Mouse (Mus musculus) cerebellum, adult 2 months (tissue): ENCODE measurements at regions not wholly inside any gene's neighbourhood (a gene's known extent, or its start where the extent isn't known, plus 50 kb on each side); places are given as distances from the start of the nearest gene placed in this dataset.

Experiments used
- DNase-seq, 2 experiments: peaks; one replicate each; pipeline ENCODE4 v3.0.0; 2021
- H3K27ac ChIP-seq: fragments of 200-500 bp; 2 replicates; pipeline ENCODE4 v1.5.1; 2012; ENCODE audit warnings: low read length, control low read depth, inconsistent platforms; ENCODE audit not compliant: insufficient read depth
- H3K27me3 ChIP-seq: fragments of 200-500 bp; 2 replicates; pipeline ENCODE4 v1.6.1; 2012; ENCODE audit warnings: inconsistent platforms, mild to moderate bottlenecking, low read length, moderate library complexity; ENCODE audit not compliant: control insufficient read depth, insufficient read depth
- H3K4me1 ChIP-seq: fragments of 200-500 bp; 2 replicates; pipeline ENCODE4 v1.6.1; 2011; ENCODE audit warnings: low read length; ENCODE audit not compliant: control insufficient read depth, insufficient read depth
- H3K4me3 ChIP-seq: fragments of 200-500 bp; replicated peaks from 2 replicates; pipeline ENCODE3; 2011; ENCODE audit warnings: mild to moderate bottlenecking, low read depth, low read length, control low read depth; ENCODE audit not compliant: insufficient read depth
- CTCF ChIP-seq: fragments of 200-500 bp; IDR thresholded peaks from 2 replicates; pipeline ENCODE4 v1.5.1; 2011; ENCODE audit warnings: low read depth, mild to moderate bottlenecking, control low read depth, low read length, moderate library complexity, borderline replicate concordance; ENCODE audit not compliant: insufficient read depth
- POLR2A ChIP-seq: fragments of 200-500 bp; IDR thresholded peaks from 2 replicates; pipeline ENCODE4 v1.6.1; 2011; ENCODE audit warnings: low read length, control low read depth, borderline replicate concordance; ENCODE audit not compliant: insufficient read depth
- WGBS: fragments of 180-500 bp; shearing (Covaris S2); methylation state at CpG from one replicate; pipeline ENCODE4 v1.1.7; 2018; 5-methylcytosine and 5-hydroxymethylcytosine counted together

DNA sequence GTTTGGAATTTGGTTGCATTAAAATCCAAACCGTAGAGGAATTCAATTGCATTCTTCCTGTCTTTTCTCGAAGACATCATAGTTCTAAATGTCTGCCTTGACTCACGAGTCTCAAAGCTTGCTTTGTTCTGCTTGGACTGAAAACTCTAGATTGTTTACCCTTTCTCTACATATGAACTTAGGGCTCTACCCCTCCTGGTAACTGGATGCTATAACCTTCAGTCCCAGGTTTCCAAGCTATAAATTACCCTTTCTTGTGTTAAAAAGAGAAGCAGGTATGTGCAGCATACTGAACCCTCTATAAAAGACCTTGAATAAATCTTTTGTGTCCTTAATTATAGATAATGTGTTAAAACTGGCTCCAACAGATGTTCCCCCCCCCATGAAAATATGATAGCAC, 243.7 kb upstream of the Cxadr start:
- DNase-seq = no peak
- Histone ChIP-seq H3K4me1 (no peaks in the 10 kb centered on the region), H3K27me3 (no peaks in the 10 kb centered on the region), H3K27ac (no peak overlapping the region), H3K4me3 (no peak overlapping the region)
- 88% methylated on average over 3 of the region's 3 CpGs for WGBS
- TF ChIP-seq POLR2A (no peak), CTCF (no peak)

DNA sequence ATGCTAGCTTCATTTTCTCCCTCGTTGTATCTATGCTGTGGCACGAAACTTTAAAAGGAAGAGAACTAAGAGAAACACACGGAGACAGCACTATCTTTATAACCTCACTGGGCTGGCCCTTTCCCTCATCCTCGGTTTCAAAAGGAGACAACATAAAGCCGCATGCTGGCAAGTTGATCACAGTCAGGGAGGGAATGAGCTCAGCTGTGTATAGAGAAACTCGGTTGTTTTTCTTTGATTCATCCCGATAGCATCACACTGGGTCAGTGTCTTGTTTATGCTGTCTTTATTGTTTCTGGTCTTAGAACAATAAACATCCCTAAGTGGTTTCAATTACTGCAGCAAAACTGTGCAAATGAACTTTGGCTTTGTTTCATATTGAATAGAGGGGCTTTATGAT, 249.2 kb upstream of the Cxadr start:
- WGBS = 17% methylated on average over 7 of the region's 7 CpGs
- no peaks in the 10 kb centered on the region for H3K27me3 ChIP-seq
- H3K4me3 ChIP-seq = no peak overlapping the region
- no peak for TF ChIP-seq POLR2A
- no peak for TF ChIP-seq CTCF
- H3K27ac ChIP-seq = no peak overlapping the region
- no peaks in the 10 kb centered on the region for H3K4me1 ChIP-seq
- DNase-seq = no peak

DNA sequence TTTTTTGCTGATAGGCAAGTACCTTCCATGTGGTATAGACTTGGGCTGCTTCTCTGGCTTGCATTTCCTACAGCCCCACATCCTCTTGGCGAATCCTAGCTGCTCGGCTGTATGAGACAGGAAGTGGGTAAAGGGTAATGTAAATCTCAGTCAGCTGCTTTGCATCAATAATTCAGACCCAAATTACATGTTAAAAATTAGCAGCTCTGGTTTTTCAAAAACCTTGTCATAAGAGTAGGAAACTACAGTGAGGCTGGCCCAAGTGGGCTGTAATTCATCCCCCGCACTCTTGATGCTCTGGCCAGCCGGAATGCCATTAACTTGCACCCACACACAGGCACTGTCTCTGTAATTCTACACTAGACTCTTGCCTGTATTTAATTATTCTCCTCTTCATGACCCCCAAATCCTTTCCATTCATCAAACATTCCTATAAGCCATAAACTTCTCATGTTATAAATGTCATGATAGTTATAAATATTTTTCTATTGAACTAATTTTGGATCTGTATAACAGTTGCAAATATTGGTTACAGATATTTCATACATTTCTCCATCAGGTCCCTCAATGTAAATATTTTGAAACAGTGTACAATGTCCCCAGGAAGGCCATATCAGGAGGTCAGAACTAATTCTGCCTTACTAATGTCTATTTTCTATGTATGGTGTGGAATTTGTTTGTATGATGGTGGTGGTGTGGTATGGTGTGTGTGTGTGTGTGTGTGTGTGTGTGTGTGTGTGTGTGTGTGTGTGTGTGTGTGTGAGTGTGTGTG, 261.0 kb upstream of the Cxadr start:
- H3K4me3 ChIP-seq = no peak overlapping the region
- TF ChIP-seq CTCF (no peak), POLR2A (no peak)
- H3K27ac ChIP-seq = no peak overlapping the region
- no peaks in the 10 kb centered on the region for H3K4me1 ChIP-seq
- 93% methylated on average over 4 of the region's 4 CpGs for WGBS
- DNase-seq = no peak
- no peaks in the 10 kb centered on the region for H3K27me3 ChIP-seq

DNA sequence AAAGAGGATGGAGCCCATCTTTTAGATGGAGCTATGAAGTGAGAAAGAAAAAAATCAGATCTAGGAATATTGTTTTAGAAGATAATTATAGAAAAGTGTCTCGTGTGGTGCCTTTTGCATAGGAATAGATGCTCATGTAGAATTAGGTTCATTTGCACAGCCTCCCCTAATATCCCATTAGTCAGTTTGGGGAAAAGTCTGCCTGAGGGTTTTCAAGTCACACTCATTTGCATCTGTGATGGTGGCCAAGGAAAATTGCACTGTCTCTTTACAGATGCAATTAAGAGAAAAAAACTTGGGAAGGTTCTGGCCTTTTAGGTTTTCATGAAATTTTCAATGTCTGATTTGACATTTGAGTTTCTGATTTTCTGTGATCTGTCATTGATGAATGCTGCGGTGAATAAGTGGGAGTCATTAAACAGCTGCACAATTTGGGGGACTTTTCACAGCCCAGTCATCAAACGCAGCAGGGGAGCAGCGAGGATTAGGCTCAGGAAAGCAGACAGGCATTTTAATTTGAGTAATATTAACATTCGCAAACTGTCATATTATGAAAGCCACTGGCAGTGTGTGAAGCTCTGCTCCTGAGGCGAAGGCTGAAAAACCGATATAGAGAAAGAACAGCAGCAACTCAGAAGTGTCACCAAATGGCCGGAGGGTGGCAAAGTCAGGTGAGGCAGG, 281.5 kb upstream of the Cxadr start:
- no peaks in the 10 kb centered on the region; the same call in 1 of the 2 replicates for H3K27me3 ChIP-seq
- WGBS = 19% methylated on average over 8 of the region's 8 CpGs
- H3K27ac ChIP-seq = no peak overlapping the region
- no peak overlapping the region for H3K4me3 ChIP-seq
- TF ChIP-seq CTCF (no peak), POLR2A (no peak)
- peak in 1 of 2 experiments; percentile 2 for DNase-seq
- no peaks in the 10 kb centered on the region for H3K4me1 ChIP-seq

DNA sequence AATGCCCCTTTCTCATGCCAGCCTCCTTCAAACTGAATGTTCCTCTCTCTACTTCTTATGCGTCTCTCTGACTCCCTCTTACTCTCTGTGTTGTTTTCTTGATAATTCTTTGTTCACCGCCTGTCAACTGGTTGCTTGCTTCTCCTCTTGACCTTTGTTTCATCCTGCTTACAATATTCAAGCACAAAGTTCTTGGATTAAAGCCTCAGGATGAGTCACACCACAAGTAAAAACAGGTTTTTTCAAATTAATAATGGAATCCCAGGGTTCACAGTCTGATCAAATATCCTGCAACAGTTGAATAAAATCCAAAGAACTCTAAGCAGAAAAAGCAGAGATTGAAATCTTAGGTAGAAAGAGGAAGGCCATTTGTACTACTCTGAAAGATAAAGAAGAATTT, 285.9 kb upstream of the Cxadr start:
- TF ChIP-seq CTCF (no peak), POLR2A (no peak)
- no peaks in the 10 kb centered on the region; the same call in 1 of the 2 replicates for H3K27me3 ChIP-seq
- H3K4me1 ChIP-seq = no peaks in the 10 kb centered on the region
- WGBS = 35% methylated on average over 2 of the region's 2 CpGs
- DNase-seq = no peak
- H3K4me3 ChIP-seq = no peak overlapping the region
- no peak overlapping the region for H3K27ac ChIP-seq

DNA sequence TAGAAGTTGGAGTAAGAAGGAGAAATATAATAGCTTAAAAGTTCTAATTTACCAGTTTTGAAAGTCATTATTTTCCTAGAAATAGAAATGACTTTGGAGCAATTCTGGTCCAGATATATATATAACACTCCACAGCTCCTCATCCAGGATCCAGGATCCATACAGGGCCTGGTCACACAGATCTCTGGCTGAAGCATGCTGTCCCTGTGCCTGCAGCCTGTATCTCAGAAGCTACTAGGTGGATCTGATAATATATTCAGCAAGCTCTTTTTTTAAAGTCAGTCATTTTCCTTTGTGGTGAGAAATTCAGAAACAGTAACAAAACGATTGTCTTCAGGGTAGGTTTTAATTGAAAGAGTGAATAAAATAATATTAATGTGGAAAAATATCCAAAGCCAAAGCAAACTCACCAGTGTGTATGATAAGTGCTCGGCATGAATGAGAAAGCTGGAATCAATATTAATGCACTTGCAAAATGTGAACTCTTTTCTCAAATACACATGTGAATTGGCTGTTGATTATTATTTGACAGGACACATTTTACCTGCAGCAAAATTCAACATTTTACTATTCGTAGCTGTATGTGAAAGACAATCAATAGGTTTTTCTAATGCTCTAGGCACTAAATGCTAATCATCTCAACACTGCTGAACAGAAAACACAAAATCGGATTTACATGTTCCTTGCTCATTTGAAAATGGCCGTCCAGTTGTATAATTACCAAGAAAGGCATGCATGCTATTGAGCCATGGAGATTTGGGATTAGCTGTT, 288.1 kb upstream of the Cxadr start:
- TF ChIP-seq POLR2A = no peak
- TF ChIP-seq CTCF = no peak
- no peaks in the 10 kb centered on the region for H3K27me3 ChIP-seq
- DNase-seq = no peak
- H3K4me1 ChIP-seq = no peaks in the 10 kb centered on the region
- no peak overlapping the region for H3K27ac ChIP-seq
- H3K4me3 ChIP-seq = no peak overlapping the region
- WGBS = 88% methylated on average over 5 of the region's 5 CpGs

DNA sequence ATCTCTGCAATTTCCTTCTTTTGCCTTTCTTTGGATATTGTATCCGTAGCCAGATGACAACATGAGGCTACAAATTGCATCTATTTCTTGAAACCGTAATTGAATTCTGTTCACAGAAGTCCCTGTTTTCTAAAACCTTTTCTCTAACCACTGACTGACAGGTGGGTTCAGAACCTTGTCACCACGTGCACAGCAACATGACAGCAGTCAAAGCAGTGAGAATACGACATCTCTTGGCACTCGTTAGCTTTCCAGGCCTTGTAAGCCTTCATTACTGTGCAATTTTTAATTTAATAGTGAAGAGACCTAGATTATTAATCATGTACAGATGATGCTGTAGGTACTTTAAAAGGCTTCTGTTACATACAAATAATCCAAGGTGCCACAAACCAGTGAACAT, 297.3 kb upstream of the Cxadr start:
- whole genome bisulfite sequencing = 67% methylated on average over 5 of the region's 5 CpGs
- Histone ChIP-seq H3K27ac (no peak overlapping the region), H3K27me3 (no peaks in the 10 kb centered on the region), H3K4me1 (no peaks in the 10 kb centered on the region), H3K4me3 (no peak overlapping the region)
- DNase-seq = no peak
- TF ChIP-seq CTCF (no peak), POLR2A (no peak)
